Comparison of ENCODE assay signal across 7 mouse cellular contexts in the genomic region with DNA sequence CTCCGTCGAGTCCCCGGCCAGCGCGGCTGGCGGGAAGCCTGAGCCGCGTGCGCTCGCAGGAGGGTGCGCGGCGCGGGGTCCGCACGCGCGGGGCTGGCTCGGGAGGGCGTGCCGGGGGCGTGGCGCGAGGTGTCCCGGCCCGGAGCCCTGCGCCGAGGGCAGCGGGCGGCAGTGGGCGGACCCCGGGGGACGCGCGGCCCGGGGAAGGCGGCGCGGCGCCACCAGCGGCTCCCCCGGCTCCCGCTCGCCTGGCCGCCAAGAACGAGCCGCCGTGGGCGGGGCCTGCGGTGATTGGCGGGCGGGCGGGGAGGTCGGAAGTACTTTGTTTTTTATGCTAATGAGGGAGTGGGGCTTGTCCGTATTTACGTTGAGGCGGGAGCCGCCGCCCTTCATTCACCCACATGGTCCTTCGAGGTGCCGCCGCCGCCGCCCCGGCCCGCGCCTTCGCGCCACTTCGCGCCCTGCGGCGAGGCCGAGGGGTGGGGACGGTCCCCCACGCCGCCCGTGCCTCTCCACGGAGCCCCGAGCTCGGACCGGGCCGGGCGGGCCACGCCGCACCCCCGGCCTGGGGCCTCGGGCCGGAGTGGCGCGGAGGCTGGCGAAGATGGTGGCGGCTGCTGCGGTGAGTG. TPM values are rescaled to one million over a fixed set of nuclear protein-coding genes. Genes with fewer than 3 reads are reported as not detected.
A peak's percentile ranks its signal among the peaks of the same experiment; 100 is the strongest.
DNase-seq lines count a peak whose midpoint lies in the region; ATAC-seq lines count a peak whose summit lies in the region.

No protein-coding gene starts in this region.

- H3K27me3 ChIP-seq in intestine, embryonic 16.5 days (replicated peaks; ENCODE audit: control insufficient read depth, insufficient read depth, low read length) = no peaks in the 10 kb centered on the region
- no peaks in the 10 kb centered on the region for H3K27me3 ChIP-seq in limb, embryonic 12.5 days
- peaks cover 9% of the 10 kb centered on the region; the same call in 1 of the 2 replicates for H3K27me3 ChIP-seq in midbrain, embryonic 15.5 days (replicated peaks)

- under 1% methylated on average over 68 of the region's 94 CpGs for WGBS in intestine, embryonic 16.5 days
- 1% methylated on average over 74 of the region's 94 CpGs for WGBS in limb, embryonic 12.5 days
- under 1% methylated on average over 91 of the region's 94 CpGs for WGBS in midbrain, embryonic 15.5 days

- H3K27ac ChIP-seq in intestine, embryonic 16.5 days (ENCODE audit: low read length) = peak overlapping the region; percentile 94
- peak overlapping the region; percentile 97 for H3K27ac ChIP-seq in limb, embryonic 12.5 days
- peak overlapping the region; percentile 93 for H3K27ac ChIP-seq in midbrain, embryonic 15.5 days

- intact Hi-C loops in gastrocnemius, postnatal 36 days (cut with DNase I) = no loop called here

- H3K4me1 ChIP-seq in intestine, embryonic 16.5 days (ENCODE audit: control insufficient read depth, insufficient read depth, low read length) = peaks cover 8% of the 10 kb centered on the region
- peaks cover 18% of the 10 kb centered on the region for H3K4me1 ChIP-seq in limb, embryonic 12.5 days (replicated peaks)
- peaks cover 25% of the 10 kb centered on the region for H3K4me1 ChIP-seq in midbrain, embryonic 15.5 days

- H3K4me2 ChIP-seq in intestine, embryonic 16.5 days (ENCODE audit: low read depth, low read length) = peak overlapping the region; percentile 95
- peak overlapping the region; percentile 82 for H3K4me2 ChIP-seq in limb, embryonic 12.5 days
- peak overlapping the region; percentile 72 for H3K4me2 ChIP-seq in midbrain, embryonic 15.5 days

- peak; percentile 91 for ATAC-seq in intestine, embryonic 16.5 days
- ATAC-seq in limb, embryonic 12.5 days (ENCODE audit: insufficient number of reproducible peaks, insufficient read depth, low FRiP score, low TSS enrichment, low read depth) = peak; percentile 85
- peak; percentile 84 for ATAC-seq in midbrain, embryonic 15.5 days (replicated peaks)

- H3K9ac ChIP-seq in intestine, embryonic 16.5 days (ENCODE audit: low read depth, low read length) = peak overlapping the region; percentile 98
- H3K9ac ChIP-seq in limb, embryonic 12.5 days (replicated peaks) = peak overlapping the region; percentile 100
- peak overlapping the region; percentile 95 for H3K9ac ChIP-seq in midbrain, embryonic 15.5 days

- peak; percentile 83 for DNase-seq in adrenal gland, adult 8-10 months
- peak; percentile 96 for DNase-seq in embryo, embryonic 11 days
- peak; percentile 69 to 73 for DNase-seq in gastrocnemius, postnatal 36 days
- peak; percentile 86 to 89 for DNase-seq in spleen, adult 18-20 months

- H3K4me3 ChIP-seq in intestine, embryonic 16.5 days (ENCODE audit: low read length) = peak overlapping the region; percentile 87
- peak overlapping the region; percentile 95 for H3K4me3 ChIP-seq in limb, embryonic 12.5 days (replicated peaks)
- H3K4me3 ChIP-seq in midbrain, embryonic 15.5 days = peak overlapping the region; percentile 75

- H3K36me3 ChIP-seq in intestine, embryonic 16.5 days (ENCODE audit: control insufficient read depth, insufficient read depth, low read length) = peaks cover 14% of the 10 kb centered on the region
- H3K36me3 ChIP-seq in limb, embryonic 12.5 days = peaks cover 29% of the 10 kb centered on the region
- H3K36me3 ChIP-seq in midbrain, embryonic 15.5 days (replicated peaks) = peaks cover 5% of the 10 kb centered on the region; the same call in 1 of the 2 replicates

- no peaks in the 10 kb centered on the region for H3K9me3 ChIP-seq in intestine, embryonic 16.5 days (ENCODE audit: control insufficient read depth, low read length)
- no peaks in the 10 kb centered on the region for H3K9me3 ChIP-seq in limb, embryonic 12.5 days
- H3K9me3 ChIP-seq in midbrain, embryonic 15.5 days = no peaks in the 10 kb centered on the region

RNA-seq across cellular contexts. Expression of a gene that starts 51.3 kb away (rescaled TPM):
- total RNA-seq in adrenal gland, adult 8-10 months (2022) = under 1 TPM in 2 of 4 experiments, not detected in 2; 0.29 to 0.42 TPM
- not detected for total RNA-seq in gastrocnemius, postnatal 36 days (2021)
- 0.15 and 0.34 TPM in 2 replicates for polyA plus RNA-seq in intestine, embryonic 16.5 days (2015; fragmentation: Nextera tagmentation; extraction: Ambion mirVana)
- 1.2 TPM in 2 replicates for polyA plus RNA-seq in limb, embryonic 12.5 days (2016; fragmentation: Nextera tagmentation; extraction: Ambion mirVana)
- 5.4 and 7.2 TPM in 2 replicates for polyA plus RNA-seq in midbrain, embryonic 15.5 days (2015; fragmentation: Nextera tagmentation; extraction: Ambion mirVana)

Comparison
In these comparisons a context has a peak if more than half of its experiments do, and no peak if none do; other contexts are left out.
1. Peak in every context shown above with its lines: DNase-seq, ATAC-seq, H3K4me3 ChIP-seq and H3K27ac ChIP-seq.